Mouse (Mus musculus): ENCODE data around the gene Hspa1b. TPM values are rescaled to one million over a fixed set of nuclear protein-coding genes. Genes with fewer than 3 reads are reported as not detected.
A peak's percentile ranks its signal among the peaks of the same experiment; 100 is the strongest.
"Not testable (repeated sequence)": the region's sequence is repeated elsewhere in the genome, so short reads cannot be mapped to it uniquely, and the experiment has no call there.

Hspa1b gene
- 0.14 and 0.41 TPM in 2 replicates for polyA plus RNA-seq (2014; fragmentation: Nextera tagmentation; extraction: Ambion mirVana)

DNA sequence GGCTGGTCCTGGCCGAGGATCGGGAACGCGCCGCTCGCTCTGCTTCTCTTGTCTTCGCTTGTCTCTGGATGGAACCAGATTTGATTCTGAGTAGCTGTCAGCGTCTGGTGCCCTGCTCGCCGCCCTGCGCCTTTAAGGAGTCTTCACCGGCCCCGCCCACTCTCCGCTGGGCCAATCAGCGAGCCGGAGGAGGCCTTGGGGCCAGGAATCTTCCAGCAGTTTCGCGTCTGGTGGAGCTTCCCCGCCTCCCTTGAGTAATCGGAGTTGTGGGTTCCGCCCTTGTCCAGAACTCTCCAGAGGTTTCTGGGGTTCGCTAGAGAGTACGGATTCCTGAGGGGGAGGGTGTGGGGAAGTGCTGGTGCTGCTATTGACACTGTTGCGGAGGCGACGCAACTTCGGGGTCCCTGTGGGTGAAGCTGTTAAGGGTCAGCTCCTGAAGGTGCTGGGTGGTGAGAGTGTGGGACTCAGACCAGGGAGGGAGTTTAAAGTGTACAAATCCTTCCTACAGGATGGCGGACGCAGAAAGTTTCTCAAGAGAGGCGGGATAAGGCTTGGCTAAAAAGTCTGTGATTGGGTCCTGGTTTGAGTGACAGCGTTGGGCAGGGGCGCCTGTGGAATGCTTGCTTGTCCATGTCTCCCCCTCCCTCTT lies at the start of gene Hspa1b:
Gene Hspa1b (minus strand): TSS at position 109 of the 649 bp plus-strand sequence.
- WGBS, result under 1% methylated on average over 25 of the region's 32 CpGs
- H3K27me3 ChIP-seq (replicated peaks; ENCODE audit: control insufficient read depth, insufficient read depth, low read length), result peaks cover 10% of the 10 kb centered on the region
- H3K9ac ChIP-seq (ENCODE audit: low read depth, low read length), result peak within 1 kb of the TSS; percentile 62
- H3K4me1 ChIP-seq (replicated peaks; ENCODE audit: control insufficient read depth, insufficient read depth, low read length), result peaks cover 11% of the 10 kb centered on the region
- not testable (repeated sequence) for H3K9me3 ChIP-seq (ENCODE audit: control insufficient read depth, low read length); H3K36me3 ChIP-seq (ENCODE audit: control insufficient read depth, insufficient read depth, low read length)
- peak within 1 kb of the TSS; percentile 8 for H3K27ac ChIP-seq (ENCODE audit: low read depth, low read length)
- peak; percentile 91 for ATAC-seq (replicated peaks; ENCODE audit: low FRiP score)
- peak within 1 kb of the TSS; percentile 93 for H3K4me2 ChIP-seq
- peak within 1 kb of the TSS; percentile 52 for H3K4me3 ChIP-seq (ENCODE audit: low read depth, low read length)
- peak; percentile 79 for DNase-seq (ENCODE audit: low spot score)

DNA sequence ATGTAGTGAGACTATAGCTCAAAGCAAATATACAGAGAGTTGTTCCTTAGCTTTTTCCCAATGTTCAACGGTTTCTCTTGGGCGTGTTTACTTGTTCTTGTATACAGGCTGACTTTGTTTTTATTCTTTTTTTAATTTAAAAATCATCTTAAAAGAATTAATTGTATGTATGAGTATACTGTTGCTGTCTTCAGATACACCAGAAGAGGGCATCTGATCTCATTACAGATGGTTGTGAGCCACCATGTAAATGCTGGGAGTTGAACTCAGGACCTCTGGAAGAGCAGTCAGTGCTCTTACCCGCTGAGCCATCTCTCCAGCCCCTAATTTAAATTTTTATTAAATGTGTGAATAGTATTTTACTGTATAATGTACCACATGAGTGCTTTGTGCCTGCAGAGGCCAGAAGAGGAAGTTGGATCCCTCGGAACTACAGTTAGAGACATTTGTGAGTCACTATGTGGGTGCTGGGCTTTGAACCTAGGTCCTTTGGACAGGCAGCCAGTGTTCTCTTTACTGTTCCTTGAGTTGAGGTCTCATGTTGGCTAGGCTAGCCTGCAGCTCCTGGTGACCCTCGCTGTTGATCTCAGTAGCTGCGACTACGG lies 48.5 kb upstream of the Hspa1b start:
- ATAC-seq (replicated peaks; ENCODE audit: low FRiP score) (no peak), DNase-seq (ENCODE audit: low spot score) (no peak)
- H3K4me1 ChIP-seq (replicated peaks; ENCODE audit: control insufficient read depth, insufficient read depth, low read length), result peaks cover 22% of the 10 kb centered on the region
- H3K27me3 ChIP-seq (replicated peaks; ENCODE audit: control insufficient read depth, insufficient read depth, low read length), result no peaks in the 10 kb centered on the region
- no peak overlapping the region for H3K9ac ChIP-seq (ENCODE audit: low read depth, low read length)
- no peak overlapping the region for H3K27ac ChIP-seq (ENCODE audit: low read depth, low read length)
- 91% methylated on average over 7 of the region's 7 CpGs for WGBS
- peaks cover 72% of the 10 kb centered on the region for H3K36me3 ChIP-seq (ENCODE audit: control insufficient read depth, insufficient read depth, low read length)
- H3K9me3 ChIP-seq (ENCODE audit: control insufficient read depth, low read length), result no peaks in the 10 kb centered on the region
- no peak overlapping the region for H3K4me3 ChIP-seq (ENCODE audit: low read depth, low read length)
- H3K4me2 ChIP-seq, result no peak overlapping the region

DNA sequence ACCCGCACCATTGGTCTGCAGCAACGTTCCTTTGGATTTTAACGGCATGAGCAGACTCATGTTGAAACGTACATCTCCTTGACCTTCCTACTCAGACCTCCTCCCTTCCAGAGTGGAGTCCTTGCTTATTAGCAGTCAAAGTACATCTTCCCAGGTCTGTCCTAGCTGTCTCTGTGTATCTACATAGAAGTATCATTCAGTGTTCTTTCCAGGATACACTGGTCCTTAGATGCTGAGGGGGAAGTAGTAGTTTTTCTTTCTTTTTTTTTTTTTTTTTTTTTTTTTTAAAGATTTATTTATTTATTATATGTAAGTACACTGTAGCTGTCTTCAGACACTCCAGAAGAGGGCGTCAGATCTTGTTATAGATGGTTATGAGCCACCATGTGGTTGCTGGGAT lies 46.9 kb upstream of the Hspa1b start:
- not testable (repeated sequence) for H3K27ac ChIP-seq (ENCODE audit: low read depth, low read length); H3K27me3 ChIP-seq (replicated peaks; ENCODE audit: control insufficient read depth, insufficient read depth, low read length); H3K4me2 ChIP-seq; H3K9ac ChIP-seq (ENCODE audit: low read depth, low read length); H3K4me3 ChIP-seq (ENCODE audit: low read depth, low read length); H3K9me3 ChIP-seq (ENCODE audit: control insufficient read depth, low read length); ATAC-seq (replicated peaks; ENCODE audit: low FRiP score); DNase-seq (ENCODE audit: low spot score)
- H3K4me1 ChIP-seq (replicated peaks; ENCODE audit: control insufficient read depth, insufficient read depth, low read length), result peaks cover 26% of the 10 kb centered on the region
- WGBS, result 93% methylated on average over 4 of the region's 5 CpGs
- peaks cover 61% of the 10 kb centered on the region for H3K36me3 ChIP-seq (ENCODE audit: control insufficient read depth, insufficient read depth, low read length)

DNA sequence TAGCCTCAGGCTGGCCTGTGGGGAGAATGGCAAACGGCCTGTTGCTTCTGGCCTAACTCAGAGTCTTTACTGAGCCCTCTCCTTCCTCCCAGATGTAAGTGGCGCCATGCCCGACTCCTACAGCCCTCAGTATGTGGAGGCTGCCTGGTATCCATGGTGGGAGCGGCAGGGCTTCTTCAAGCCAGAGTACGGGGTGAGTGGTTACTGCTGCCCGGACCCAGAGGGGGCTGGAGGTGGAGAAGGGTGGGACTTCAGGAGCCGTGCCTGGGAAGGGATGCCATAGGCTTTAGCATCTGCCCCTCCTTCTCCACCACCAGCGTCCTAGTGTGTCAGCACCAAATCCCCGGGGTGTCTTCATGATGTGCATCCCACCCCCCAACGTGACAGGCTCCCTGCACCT lies 46.1 kb upstream of the Hspa1b start:
- H3K4me2 ChIP-seq, result no peak overlapping the region
- H3K36me3 ChIP-seq (ENCODE audit: control insufficient read depth, insufficient read depth, low read length), result peaks cover 53% of the 10 kb centered on the region
- peaks cover 26% of the 10 kb centered on the region for H3K4me1 ChIP-seq (replicated peaks; ENCODE audit: control insufficient read depth, insufficient read depth, low read length)
- ATAC-seq (replicated peaks; ENCODE audit: low FRiP score), result no peak
- H3K4me3 ChIP-seq (ENCODE audit: low read depth, low read length), result 0 out of 2 replicates have a peak overlapping the region, but pooled peaks have one; percentile 1
- WGBS, result 93% methylated on average over 10 of the region's 10 CpGs
- H3K9me3 ChIP-seq (ENCODE audit: control insufficient read depth, low read length), result no peaks in the 10 kb centered on the region
- no peak overlapping the region for H3K9ac ChIP-seq (ENCODE audit: low read depth, low read length)
- no peak for DNase-seq (ENCODE audit: low spot score)
- H3K27ac ChIP-seq (ENCODE audit: low read depth, low read length), result no peak overlapping the region
- no peaks in the 10 kb centered on the region for H3K27me3 ChIP-seq (replicated peaks; ENCODE audit: control insufficient read depth, insufficient read depth, low read length)

DNA sequence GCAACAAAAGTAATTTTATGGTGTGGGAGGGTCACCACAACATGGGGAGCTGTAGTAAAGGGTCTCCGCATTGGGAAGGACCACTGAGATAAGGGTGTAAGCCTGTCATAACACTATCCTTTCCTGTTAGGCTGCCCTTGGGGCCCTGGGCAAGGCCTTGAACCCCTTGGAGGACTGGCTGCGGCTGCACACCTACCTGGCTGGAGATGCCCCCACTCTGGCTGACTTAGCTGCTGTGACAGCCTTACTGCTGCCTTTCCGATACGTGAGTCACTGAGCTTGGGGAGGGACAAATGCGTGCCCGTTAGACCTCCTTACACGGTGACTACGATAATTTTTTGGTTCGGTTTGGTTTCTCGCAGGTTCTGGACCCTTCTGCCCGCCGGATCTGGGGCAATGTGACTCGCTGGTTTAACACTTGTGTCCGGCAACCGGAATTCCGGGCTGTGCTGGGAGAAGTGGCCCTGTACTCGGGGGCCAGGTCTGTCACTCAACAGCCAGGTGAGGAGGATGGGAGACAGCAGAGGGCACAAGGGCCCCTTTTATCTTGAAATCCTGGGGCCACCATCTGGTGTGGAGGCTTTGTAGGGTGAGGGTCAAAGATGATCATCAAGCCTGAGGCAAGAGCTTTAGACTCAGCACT lies 45.2 kb upstream of the Hspa1b start:
- ATAC-seq (replicated peaks; ENCODE audit: low FRiP score) (no peak), DNase-seq (ENCODE audit: low spot score) (no peak)
- Histone ChIP-seq H3K4me3 (ENCODE audit: low read depth, low read length) (peak overlapping the region; percentile 3), H3K36me3 (ENCODE audit: control insufficient read depth, insufficient read depth, low read length) (peaks cover 49% of the 10 kb centered on the region), H3K27ac (ENCODE audit: low read depth, low read length) (no peak overlapping the region), H3K4me2 (peak overlapping the region; percentile 98), H3K4me1 (replicated peaks; ENCODE audit: control insufficient read depth, insufficient read depth, low read length) (peaks cover 27% of the 10 kb centered on the region), H3K9ac (ENCODE audit: low read depth, low read length) (peak overlapping the region; percentile 10), H3K27me3 (replicated peaks; ENCODE audit: control insufficient read depth, insufficient read depth, low read length) (no peaks in the 10 kb centered on the region), H3K9me3 (ENCODE audit: control insufficient read depth, low read length) (no peaks in the 10 kb centered on the region)
- 90% methylated on average over 17 of the region's 17 CpGs for WGBS

GRCm38 (mm10) chr17:35003022-35003838 lies 44.2 kb upstream of the Hspa1b start:
- DNase-seq (ENCODE audit: low spot score), result no peak
- H3K4me2 ChIP-seq, result peak overlapping the region; percentile 98
- H3K27ac ChIP-seq (ENCODE audit: low read depth, low read length), result peak overlapping the region; percentile 99
- no peaks in the 10 kb centered on the region for H3K27me3 ChIP-seq (replicated peaks; ENCODE audit: control insufficient read depth, insufficient read depth, low read length)
- H3K9me3 ChIP-seq (ENCODE audit: control insufficient read depth, low read length), result no peaks in the 10 kb centered on the region
- H3K4me3 ChIP-seq (ENCODE audit: low read depth, low read length), result peak overlapping the region; percentile 98
- H3K4me1 ChIP-seq (replicated peaks; ENCODE audit: control insufficient read depth, insufficient read depth, low read length), result peaks cover 36% of the 10 kb centered on the region
- peaks cover 53% of the 10 kb centered on the region for H3K36me3 ChIP-seq (ENCODE audit: control insufficient read depth, insufficient read depth, low read length)
- WGBS, result 52% methylated on average over 9 of the region's 9 CpGs
- H3K9ac ChIP-seq (ENCODE audit: low read depth, low read length), result peak overlapping the region; percentile 99
- no peak for ATAC-seq (replicated peaks; ENCODE audit: low FRiP score)

- 6% methylated on average over 12 of the region's 12 CpGs for WGBS
- Histone ChIP-seq H3K9ac (ENCODE audit: low read depth, low read length) (peak overlapping the region; percentile 99), H3K27me3 (replicated peaks; ENCODE audit: control insufficient read depth, insufficient read depth, low read length) (no peaks in the 10 kb centered on the region), H3K27ac (ENCODE audit: low read depth, low read length) (peak overlapping the region; percentile 99), H3K4me2 (peak overlapping the region; percentile 98), H3K9me3 (ENCODE audit: control insufficient read depth, low read length) (no peaks in the 10 kb centered on the region), H3K4me1 (replicated peaks; ENCODE audit: control insufficient read depth, insufficient read depth, low read length) (peaks cover 45% of the 10 kb centered on the region), H3K36me3 (ENCODE audit: control insufficient read depth, insufficient read depth, low read length) (peaks cover 50% of the 10 kb centered on the region), H3K4me3 (ENCODE audit: low read depth, low read length) (peak overlapping the region; percentile 98)
- no peak for DNase-seq (ENCODE audit: low spot score)
- peak; percentile 16 for ATAC-seq (replicated peaks; ENCODE audit: low FRiP score)
Observed at GRCm38 (mm10) chr17:35002153-35002865, 43.3 kb upstream of the Hspa1b start.
